Mouse (Mus musculus) heart, adult 2 months (tissue): ENCODE measurements at regions not wholly inside any gene's neighbourhood (a gene's known extent, or its start where the extent isn't known, plus 50 kb on each side); places are given as distances from the start of the nearest gene placed in this dataset.

Source experiments
- CTCF ChIP-seq: fragments of 200-600 bp; IDR thresholded peaks from 2 replicates; pipeline ENCODE4 v1.8.1; 2022; ENCODE audit warnings: antibody characterized with exemption, mild to moderate bottlenecking, moderate library complexity
- EP300 ChIP-seq: fragments of 200-500 bp; IDR thresholded peaks from 2 replicates; pipeline ENCODE4 v1.6.1; 2011; ENCODE audit warnings: low read depth, low read length, control low read depth; ENCODE audit not compliant: insufficient read depth
- POLR2A ChIP-seq: fragments of 200-500 bp; IDR thresholded peaks from 2 replicates; pipeline ENCODE4 v1.6.1; 2011; ENCODE audit warnings: mild to moderate bottlenecking, low read depth, low read length, control low read depth; ENCODE audit not compliant: insufficient read depth

GRCm38 (mm10) chr9:25773899-25774298 is 292.6 kb downstream of the Eepd1 start:
- TF ChIP-seq POLR2A = no peak
- TF ChIP-seq CTCF = no peak
- TF ChIP-seq EP300 = no peak
